Mouse (Mus musculus) heart, embryonic 14.5 days (tissue): Measurements from ENCODE around the gene Rxra. TPM values are rescaled to one million over a fixed set of nuclear protein-coding genes. Genes with fewer than 3 reads are reported as not detected.

Experiments used
- ATAC-seq: fragments of 200-750 bp; cut with Nextera tagmentation; 2 replicates; pipeline ENCODE4 v1.8.0; 2017; ENCODE audit warnings: low read depth, moderate TSS enrichment; ENCODE audit not compliant: insufficient number of reproducible peaks, insufficient read depth, low FRiP score
- H3K27ac ChIP-seq, 2 experiments: fragments of 200-500 bp in 1 of 2; fragments of 300-500 bp in 1 of 2; sonication (generic) in 1 of 2; replicated peaks in 1 of 2; 2 replicates each; pipeline ENCODE4 v1.5.1; 2012 to 2014; ENCODE audit warnings: low read depth in 2 of 2, low read length in 2 of 2, control low read depth in 1 of 2, mild to moderate bottlenecking in 1 of 2, mixed read lengths in 1 of 2; ENCODE audit not compliant: control insufficient read depth in 1 of 2, insufficient read depth in 1 of 2
- H3K27me3 ChIP-seq: fragments of 300-500 bp; sonication (generic); 2 replicates; pipeline ENCODE4 v1.6.1; 2014; ENCODE audit warnings: mild to moderate bottlenecking, low read length, control low read depth; ENCODE audit not compliant: control insufficient read depth, insufficient read depth
- H3K36me3 ChIP-seq: fragments of 300-500 bp; sonication (generic); 2 replicates; pipeline ENCODE4 v1.6.1; 2014; ENCODE audit warnings: mild to moderate bottlenecking, control low read depth, low read length, mixed read lengths; ENCODE audit not compliant: control insufficient read depth, insufficient read depth
- H3K4me1 ChIP-seq, 2 experiments: fragments of 200-500 bp in 1 of 2; fragments of 300-500 bp in 1 of 2; sonication (generic) in 1 of 2; 2 replicates each; pipeline ENCODE4 v1.6.1; 2012 to 2014; ENCODE audit warnings: low read length in 2 of 2, control low read depth in 1 of 2, mixed read lengths in 1 of 2; ENCODE audit not compliant: control insufficient read depth in 2 of 2, insufficient read depth in 2 of 2
- H3K4me2 ChIP-seq: fragments of 300-500 bp; sonication (generic); 2 replicates; pipeline ENCODE4 v1.6.1; 2014; ENCODE audit warnings: mild to moderate bottlenecking, low read length
- H3K4me3 ChIP-seq, 2 experiments: fragments of 200-500 bp in 1 of 2; fragments of 300-500 bp in 1 of 2; sonication (generic) in 1 of 2; 2 replicates each; pipeline ENCODE4 v1.5.1; 2012 to 2014; ENCODE audit warnings: low read length in 2 of 2, mild to moderate bottlenecking in 2 of 2, control low read depth in 1 of 2, low read depth in 1 of 2, moderate library complexity in 1 of 2; ENCODE audit not compliant: control insufficient read depth in 1 of 2, insufficient read depth in 1 of 2
- H3K9ac ChIP-seq: fragments of 300-500 bp; sonication (generic); 2 replicates; pipeline ENCODE4 v1.6.1; 2014; ENCODE audit warnings: mild to moderate bottlenecking, low read length
- H3K9me3 ChIP-seq: fragments of 300-500 bp; sonication (generic); 2 replicates; pipeline ENCODE4 v1.6.1; 2016; ENCODE audit warnings: low read length, control low read depth; ENCODE audit not compliant: control insufficient read depth
- WGBS: fragments of 180-500 bp; shearing (Covaris S2); extraction: QIAGEN DNeasy Blood & Tissue Kit; methylation state at CpG from one replicate; pipeline ENCODE4 v1.1.7; 2014; 5-methylcytosine and 5-hydroxymethylcytosine counted together
- polyA plus RNA-seq: library from polyadenylated mRNA; unstranded; fragments of >200 nt; fragmentation: Nextera tagmentation; extraction: Ambion mirVana; gene quantifications from 2 replicates; pipeline ENCODE4 v1.2.1, GENCODE M21; 2014

The Rxra gene
- polyA plus RNA-seq, 1 experiment from 2014 or later = 5.2 TPM

GRCm38 (mm10) chr2:27680595-27680994 lies 4.4 kb downstream of the Rxra start:
- peak overlapping the region; percentile 99 for H3K4me2 ChIP-seq
- no peak overlapping the region for H3K4me3 ChIP-seq
- WGBS = 56% methylated on average over 4 of the region's 4 CpGs
- no peaks in the 10 kb centered on the region for H3K9me3 ChIP-seq
- no peaks in the 10 kb centered on the region for H3K27me3 ChIP-seq
- peak overlapping the region; percentile 99 for H3K9ac ChIP-seq
- H3K27ac ChIP-seq = peak overlapping the region; percentile 94 to 97
- no peak for ATAC-seq
- H3K4me1 ChIP-seq = peaks cover 72 to 80% of the 10 kb centered on the region in 2 experiments
- H3K36me3 ChIP-seq = no peaks in the 10 kb centered on the region

DNA sequence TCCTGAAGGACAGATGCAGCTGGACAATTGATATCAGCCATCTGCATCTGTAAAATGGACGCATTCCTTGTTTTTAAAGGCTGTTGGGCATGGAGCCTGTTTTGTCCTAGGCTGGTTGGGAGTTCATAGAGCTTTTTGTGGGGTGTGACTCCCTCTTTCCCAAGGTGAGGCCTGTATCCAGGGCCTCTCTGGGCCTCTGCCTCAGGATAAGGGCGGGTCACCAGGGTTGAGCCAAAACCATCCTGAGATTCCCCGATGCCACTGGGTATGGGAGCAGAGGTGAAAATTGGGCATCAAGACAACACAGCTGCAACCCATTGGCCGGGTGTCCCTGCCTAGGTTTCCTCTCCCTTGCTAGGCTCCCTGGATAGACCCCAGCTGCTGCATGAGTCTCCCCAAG lies 5.2 kb downstream of the Rxra start:
- Histone ChIP-seq H3K9me3 (no peaks in the 10 kb centered on the region), H3K27me3 (no peaks in the 10 kb centered on the region), H3K27ac (no peak overlapping the region), H3K4me3 (no peak overlapping the region), H3K4me1 (peaks cover 73 to 81% of the 10 kb centered on the region in 2 experiments), H3K4me2 (no peak overlapping the region), H3K9ac (no peak overlapping the region), H3K36me3 (no peaks in the 10 kb centered on the region)
- no peak for ATAC-seq
- WGBS = 76% methylated on average over 4 of the region's 4 CpGs

DNA sequence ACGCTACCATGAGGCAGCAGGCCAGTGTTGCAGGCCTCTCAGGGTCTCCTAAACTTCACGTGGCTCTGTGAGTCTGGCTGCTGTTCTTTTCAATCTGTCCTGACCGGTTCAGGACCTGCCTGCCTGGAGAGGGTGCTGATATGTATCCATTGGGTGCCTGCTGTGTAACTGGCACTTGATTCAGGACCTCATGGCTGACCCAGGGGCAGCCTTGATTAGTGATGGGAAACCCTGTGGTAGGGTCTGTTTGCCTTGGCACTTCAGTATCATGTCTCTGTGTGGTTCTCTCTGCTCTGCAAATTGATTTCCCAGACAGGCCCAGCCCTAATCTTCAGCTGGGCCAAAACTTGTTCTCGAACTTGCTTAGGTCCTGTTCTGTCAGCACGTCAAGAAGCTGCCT lies 5.9 kb downstream of the Rxra start:
- Histone ChIP-seq H3K27me3 (no peaks in the 10 kb centered on the region), H3K9ac (peak overlapping the region; percentile 38; the same call in 1 of the 2 replicates), H3K36me3 (no peaks in the 10 kb centered on the region), H3K4me1 (peaks cover 80 to 88% of the 10 kb centered on the region in 2 experiments), H3K4me3 (no peak overlapping the region), H3K4me2 (no peak overlapping the region), H3K27ac (no peak overlapping the region), H3K9me3 (no peaks in the 10 kb centered on the region)
- WGBS = 51% methylated on average over 5 of the region's 5 CpGs
- no peak for ATAC-seq

DNA sequence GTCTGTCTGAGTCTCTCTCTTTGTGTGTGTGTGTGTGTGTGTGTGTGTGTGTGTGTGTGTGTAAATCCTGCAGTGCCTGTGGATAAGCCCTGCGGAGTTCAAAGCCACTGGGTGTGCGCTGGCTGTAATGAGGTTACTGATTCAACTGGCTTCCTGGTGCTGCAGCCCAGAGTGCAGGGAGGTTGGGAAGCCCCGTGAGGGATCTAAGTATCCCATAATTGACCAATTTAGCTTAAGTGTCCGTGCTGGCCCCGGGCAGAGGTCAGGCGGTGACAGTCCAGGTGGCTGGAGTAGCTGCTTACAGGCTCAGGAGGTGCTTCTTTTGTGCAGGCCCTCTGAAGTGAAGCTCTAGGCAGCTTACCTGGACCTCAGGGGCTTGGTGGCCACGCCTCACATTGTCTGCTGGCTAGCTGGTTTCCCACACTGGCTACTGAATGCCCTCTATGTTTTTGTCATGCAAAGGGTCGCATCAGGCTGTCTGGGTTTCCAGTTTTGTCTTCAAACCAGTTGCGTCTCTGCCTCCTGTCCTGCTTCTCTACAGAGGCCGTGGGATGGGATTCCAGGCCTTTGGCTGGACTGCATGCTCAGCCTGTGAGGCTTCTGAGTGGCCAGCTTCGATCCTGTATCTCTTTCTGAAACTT lies 7.9 kb downstream of the Rxra start:
- peak overlapping the region; percentile 36; the same call in 1 of the 2 replicates for H3K9ac ChIP-seq
- WGBS = 50% methylated on average over 11 of the region's 11 CpGs
- no peak overlapping the region for H3K4me2 ChIP-seq
- H3K27ac ChIP-seq = no peak overlapping the region
- no peaks in the 10 kb centered on the region for H3K36me3 ChIP-seq
- H3K9me3 ChIP-seq = no peaks in the 10 kb centered on the region
- H3K27me3 ChIP-seq = no peaks in the 10 kb centered on the region
- peaks cover 90 to 99% of the 10 kb centered on the region in 2 experiments for H3K4me1 ChIP-seq
- ATAC-seq = no peak
- H3K4me3 ChIP-seq = no peak overlapping the region

DNA sequence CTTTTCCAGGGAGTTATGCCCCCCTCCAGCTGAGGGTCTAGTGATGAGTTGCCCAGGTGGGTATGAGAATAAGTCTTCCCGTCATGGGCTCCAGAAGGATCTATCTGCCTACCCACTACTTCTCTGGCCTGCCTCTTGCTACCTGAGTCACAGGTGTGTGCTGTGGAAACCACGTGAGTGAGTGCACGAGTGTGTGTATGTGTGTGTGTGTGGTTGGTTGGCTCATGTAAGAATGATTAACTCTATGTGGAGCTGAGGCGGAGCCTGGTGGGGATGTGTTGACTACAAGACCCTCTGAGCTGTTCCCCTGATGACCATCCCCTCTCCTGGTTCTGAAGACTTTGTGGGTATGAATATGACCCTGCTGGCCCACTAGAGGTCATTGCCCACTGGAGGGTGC lies 9.7 kb downstream of the Rxra start:
- ATAC-seq = no peak
- Histone ChIP-seq H3K4me1 (peaks cover 80 to 94% of the 10 kb centered on the region in 2 experiments), H3K27me3 (no peaks in the 10 kb centered on the region), H3K36me3 (no peaks in the 10 kb centered on the region), H3K4me2 (no peak overlapping the region), H3K4me3 (no peak overlapping the region), H3K9me3 (no peaks in the 10 kb centered on the region), H3K27ac (no peak overlapping the region), H3K9ac (no peak overlapping the region)
- WGBS = 92% methylated on average over 4 of the region's 4 CpGs

- Histone ChIP-seq H3K9me3 (no peaks in the 10 kb centered on the region), H3K36me3 (no peaks in the 10 kb centered on the region), H3K4me1 (peaks cover 79 to 94% of the 10 kb centered on the region in 2 experiments), H3K27ac (peak overlapping the region in 1 of 2 experiments; percentile 30; a peak in 2 of 4 replicates), H3K9ac (no peak overlapping the region), H3K4me2 (no peak overlapping the region), H3K4me3 (no peak overlapping the region), H3K27me3 (no peaks in the 10 kb centered on the region)
- WGBS = 78% methylated on average over 2 of the region's 2 CpGs
- no peak for ATAC-seq
Observed at GRCm38 (mm10) chr2:27686335-27686734, 10.1 kb downstream of the Rxra start.

DNA sequence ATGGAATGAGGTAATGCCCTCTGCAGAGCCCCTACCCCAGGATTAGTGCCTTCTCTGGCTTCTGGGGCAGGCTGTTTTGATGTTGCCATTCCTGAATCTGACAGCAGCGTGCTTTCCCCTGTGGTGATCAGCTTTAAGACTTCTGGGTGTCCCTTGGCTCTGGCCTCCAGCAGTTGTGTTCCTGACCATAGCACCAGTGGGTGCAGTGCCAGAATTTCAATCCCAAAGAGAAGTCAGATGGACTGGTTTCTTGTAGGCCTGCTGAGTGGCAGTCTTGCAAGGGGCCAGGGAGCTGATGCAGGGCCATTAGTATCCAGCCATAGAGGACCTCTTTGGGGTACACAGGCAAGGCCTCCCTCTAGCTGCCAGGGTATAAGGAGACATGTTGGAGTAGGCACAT lies 10.8 kb downstream of the Rxra start:
- no peak for ATAC-seq
- peaks cover 79 to 94% of the 10 kb centered on the region in 2 experiments for H3K4me1 ChIP-seq
- H3K9ac ChIP-seq = no peak overlapping the region; the same call in 1 of the 2 replicates
- H3K36me3 ChIP-seq = no peaks in the 10 kb centered on the region
- H3K27ac ChIP-seq = peak overlapping the region in 1 of 2 experiments; percentile 30; a peak in 2 of 4 replicates
- no peaks in the 10 kb centered on the region for H3K9me3 ChIP-seq
- 12% methylated on average over 1 of the region's 1 CpGs for WGBS
- peak overlapping the region; percentile 4; the same call in 1 of the 2 replicates for H3K4me2 ChIP-seq
- H3K4me3 ChIP-seq = no peak overlapping the region
- H3K27me3 ChIP-seq = no peaks in the 10 kb centered on the region
